Mouse (Mus musculus) heart, postnatal 25 days (tissue): Measurements from ENCODE around the gene Shb. TPM values are rescaled to one million over a fixed set of nuclear protein-coding genes. Genes with fewer than 3 reads are reported as not detected.

Experiments used
- DNase-seq: peaks from one replicate; pipeline ENCODE4 v3.0.0; 2022; ENCODE audit warnings: low spot score
- intact Hi-C: fragments of 180-260 bp; cut with DNase I; formaldehyde crosslinking; loops from one replicate; pipeline ENCODE4 v1.15.1; 2025
- total RNA-seq, 2 experiments: library from RNA; stranded (reverse); gene quantifications; 2 replicates each; pipeline ENCODE4 v1.2.3; 2021

Gene Shb
- total RNA-seq, 2 experiments from 2014 or later, result 34.9 to 37.7 TPM

DNA sequence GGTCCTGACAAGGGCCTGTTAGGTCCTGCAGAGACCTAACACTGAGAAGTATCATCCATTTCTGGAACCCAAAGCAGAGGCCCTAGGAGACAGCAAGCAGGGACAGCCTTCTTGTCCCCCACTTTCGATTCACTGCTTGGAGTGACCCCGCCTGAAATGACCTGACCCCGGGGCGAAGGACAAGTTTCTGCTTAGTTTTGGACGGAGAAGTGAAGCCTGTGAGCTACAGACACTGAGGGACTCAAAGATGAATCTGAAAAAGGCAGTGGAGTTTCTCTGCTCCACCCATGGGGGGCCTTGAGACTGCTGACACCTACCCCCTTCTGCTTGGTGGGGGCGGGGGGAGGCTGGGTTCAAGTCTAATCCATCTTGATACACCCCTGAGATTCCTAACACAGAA is 63.8 kb downstream of the Shb start:
- intact Hi-C loops, result no loop called here

DNA sequence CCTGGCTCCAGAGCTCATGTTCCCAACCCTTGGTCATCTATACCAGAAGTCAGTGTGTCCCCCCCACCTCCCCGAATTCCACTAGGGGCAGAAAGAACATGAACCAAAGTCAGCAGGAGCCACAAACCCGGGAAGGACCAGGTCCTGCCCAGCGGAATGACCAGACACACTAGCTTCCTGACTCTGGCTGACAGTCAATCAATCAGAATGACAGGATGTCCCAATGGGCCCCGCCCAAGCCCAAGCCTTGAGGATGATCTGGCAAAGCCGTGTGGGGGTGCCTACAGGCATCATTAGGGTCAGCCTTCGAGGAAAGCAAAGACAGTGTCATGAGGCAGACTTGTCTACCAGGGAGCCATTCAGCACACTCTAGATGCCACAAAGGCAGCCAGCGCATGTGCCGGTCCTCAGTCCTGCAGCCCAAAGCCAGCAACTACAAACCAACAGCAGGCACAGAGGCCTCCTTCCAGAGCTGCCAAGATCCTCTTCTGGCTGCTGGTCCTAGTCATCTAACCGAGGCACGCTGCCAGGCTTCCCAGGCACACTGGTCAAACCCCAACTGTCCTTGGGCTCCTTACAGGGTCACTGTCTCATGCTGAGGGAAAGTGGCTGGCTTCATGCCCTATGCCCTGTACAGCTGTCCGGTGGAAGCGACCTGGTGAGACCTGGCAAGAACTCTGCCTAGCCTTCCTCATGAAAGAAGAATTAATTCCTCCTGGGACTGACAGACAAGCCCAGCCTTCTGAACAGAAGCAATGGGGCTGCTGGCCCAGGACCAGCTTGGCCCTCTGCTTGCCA is 65.0 kb downstream of the Shb start:
- peak; percentile 49 for DNase-seq
- intact Hi-C loops, result no loop called here

More for the DNA sequence above, 63.8 kb downstream of the Shb start:
- DNase-seq, result no peak

GRCm38 (mm10) chr4:45464941-45465340 is 67.3 kb downstream of the Shb start:
- DNase-seq, result no peak
- intact Hi-C loops, result loop anchor here (5.0 kb wide), 1 partner anchor 43 kb away; no protein-coding TSS in a partner anchor

DNA sequence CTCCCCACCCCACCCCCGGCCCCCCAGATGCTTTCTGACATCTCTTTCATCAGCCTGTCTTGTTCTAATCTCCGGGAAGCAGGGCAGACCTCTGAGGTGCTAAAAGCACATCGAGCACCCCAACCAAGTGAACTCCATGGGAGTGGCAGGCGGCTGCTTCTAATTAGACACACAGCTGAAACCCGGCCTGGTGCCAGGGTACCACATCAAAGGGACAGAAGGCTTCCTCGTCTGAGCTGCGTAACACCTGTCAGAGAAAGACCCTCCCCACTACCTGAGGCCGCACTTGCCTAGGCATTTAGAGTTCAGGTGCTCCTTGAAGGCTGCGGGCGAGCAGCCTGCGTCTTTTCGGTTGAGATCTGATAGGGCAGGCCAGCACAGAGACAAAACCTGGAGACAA is 67.7 kb downstream of the Shb start:
- no peak for DNase-seq
- intact Hi-C loops, result loop anchor here (5.0 kb wide), 1 partner anchor 42 kb away; no protein-coding TSS in a partner anchor

DNA sequence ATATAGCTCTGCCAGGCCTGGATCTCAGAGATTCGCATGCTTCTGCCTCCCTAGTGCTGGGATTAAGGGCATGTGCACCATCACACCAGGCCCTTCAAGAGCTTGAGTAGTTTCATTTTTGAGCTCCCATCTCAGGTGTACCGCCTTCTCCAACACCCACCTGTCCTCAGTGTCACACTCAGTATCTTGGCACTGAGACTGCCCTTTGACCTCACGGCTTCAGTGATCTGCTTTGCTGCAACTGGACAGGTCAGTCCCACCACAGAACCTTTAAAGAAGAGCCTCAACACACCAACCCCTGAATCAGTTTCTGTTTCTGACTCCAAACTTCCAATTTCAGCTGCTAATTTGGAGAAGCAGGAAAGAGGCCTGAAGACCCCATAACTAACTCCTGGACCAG is 68.1 kb downstream of the Shb start:
- DNase-seq, result no peak
- intact Hi-C loops, result loop anchor here (5.0 kb wide), 1 partner anchor 42 kb away; no protein-coding TSS in a partner anchor

- intact Hi-C loops, result loop anchor here (5.0 kb wide), 1 partner anchor 40 kb away; no protein-coding TSS in a partner anchor
- no peak for DNase-seq
Observed at GRCm38 (mm10) chr4:45462628-45463027, 69.6 kb downstream of the Shb start.

GRCm38 (mm10) chr4:45461661-45462060 is 70.6 kb downstream of the Shb start:
- DNase-seq, result no peak
- intact Hi-C loops, result loop anchor here (5.0 kb wide), 1 partner anchor 39 kb away; no protein-coding TSS in a partner anchor

- intact Hi-C loops, result no loop called here
- DNase-seq, result no peak
Observed at GRCm38 (mm10) chr4:45459375-45459774, 72.9 kb downstream of the Shb start.

DNA sequence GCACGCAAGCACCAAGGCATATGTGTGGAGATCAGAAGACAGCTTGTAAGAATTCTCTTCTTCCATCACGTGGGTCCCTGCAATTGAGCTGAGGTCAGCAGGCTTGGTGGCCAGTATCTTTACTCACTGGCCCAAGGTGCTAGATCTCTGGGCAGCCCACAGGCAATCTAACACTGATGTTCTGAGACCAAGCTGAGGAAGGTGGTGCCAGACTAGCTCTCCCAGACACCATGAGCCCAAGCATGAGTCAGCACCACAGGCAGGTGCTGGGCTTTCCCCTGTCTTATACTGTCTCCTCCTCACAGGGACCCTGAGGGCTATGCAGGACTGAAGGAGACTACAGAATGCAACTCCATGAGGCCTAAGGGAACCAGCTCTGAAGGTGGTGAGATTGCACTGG is 74.7 kb downstream of the Shb start:
- intact Hi-C loops, result no loop called here
- DNase-seq, result no peak

DNA sequence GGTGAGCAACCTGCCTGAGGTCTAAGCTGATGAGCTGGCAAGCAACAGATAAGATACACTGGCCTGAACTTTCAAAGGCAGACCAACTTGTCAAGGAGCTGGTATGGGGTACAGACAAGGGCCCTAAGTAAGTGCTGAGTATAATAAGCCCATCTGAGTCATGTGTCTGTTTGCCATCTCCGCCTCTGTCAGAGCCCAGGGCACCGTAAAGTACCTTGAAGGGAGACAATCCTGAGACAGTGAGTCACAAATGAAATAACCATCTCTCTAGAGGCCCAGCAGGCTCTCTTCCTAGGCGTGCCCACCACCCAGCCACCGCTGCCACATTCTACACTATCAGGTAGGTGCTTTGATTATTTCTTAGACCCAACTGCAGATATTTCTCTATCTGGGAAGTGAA is 77.3 kb downstream of the Shb start:
- intact Hi-C loops, result no loop called here
- DNase-seq, result no peak

- DNase-seq, result no peak
- intact Hi-C loops, result no loop called here
Observed at GRCm38 (mm10) chr4:45453271-45453851, 78.9 kb downstream of the Shb start.

DNA sequence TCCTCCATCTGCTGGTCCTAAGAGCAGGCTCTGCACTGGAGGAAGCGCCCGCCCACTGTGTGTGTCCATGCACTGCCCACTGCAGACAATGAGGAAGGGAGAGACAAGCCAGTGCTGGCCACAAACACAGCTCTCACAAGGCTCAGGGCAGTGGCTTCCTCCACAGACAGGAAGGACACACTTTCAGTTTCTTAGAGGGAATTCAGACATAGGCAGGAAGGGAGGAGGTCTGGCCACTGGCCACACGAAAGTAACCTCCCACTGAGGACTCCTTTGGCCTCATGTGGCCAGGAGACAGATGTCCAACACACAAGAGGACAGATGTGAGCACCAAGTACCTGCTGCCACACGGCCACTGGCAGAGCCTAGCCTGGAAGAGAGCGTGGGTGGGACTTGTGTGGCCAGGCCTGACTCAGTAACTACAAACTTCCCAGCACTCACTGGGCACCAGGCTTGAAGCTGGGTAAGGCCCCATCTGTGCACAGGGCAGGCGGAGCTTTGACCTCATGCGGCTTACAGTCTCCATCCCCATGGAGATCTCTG is 79.6 kb downstream of the Shb start:
- intact Hi-C loops, result no loop called here
- DNase-seq, result peak; percentile 56

DNA sequence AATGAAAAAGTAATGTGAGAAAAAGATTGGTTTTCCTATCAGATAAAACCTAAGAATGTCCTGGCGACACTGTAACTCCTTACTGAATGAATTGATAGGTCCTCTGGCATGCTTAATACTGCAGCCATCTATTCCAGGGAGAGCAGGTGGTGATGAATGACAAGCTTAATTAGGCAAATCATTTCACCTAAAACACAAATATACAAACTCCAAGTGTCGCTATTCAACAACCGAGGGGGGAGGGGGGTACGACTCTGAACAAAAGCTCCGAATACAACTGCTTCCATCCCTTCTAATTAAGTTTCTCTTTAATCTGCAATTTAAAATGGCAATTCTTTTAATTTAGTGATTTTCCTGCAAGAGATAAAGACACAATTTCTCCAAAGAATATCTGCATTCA is 83.3 kb downstream of the Shb start:
- DNase-seq, result no peak
- intact Hi-C loops, result no loop called here

- no peak for DNase-seq
Observed at GRCm38 (mm10) chr4:45448481-45448880, 83.8 kb downstream of the Shb start.

GRCm38 (mm10) chr4:45447196-45447595 is 85.1 kb downstream of the Shb start:
- DNase-seq, result no peak
- intact Hi-C loops, result no loop called here

More at GRCm38 (mm10) chr4:45448481-45448880, 83.8 kb downstream of the Shb start:
- intact Hi-C loops, result no loop called here

DNA sequence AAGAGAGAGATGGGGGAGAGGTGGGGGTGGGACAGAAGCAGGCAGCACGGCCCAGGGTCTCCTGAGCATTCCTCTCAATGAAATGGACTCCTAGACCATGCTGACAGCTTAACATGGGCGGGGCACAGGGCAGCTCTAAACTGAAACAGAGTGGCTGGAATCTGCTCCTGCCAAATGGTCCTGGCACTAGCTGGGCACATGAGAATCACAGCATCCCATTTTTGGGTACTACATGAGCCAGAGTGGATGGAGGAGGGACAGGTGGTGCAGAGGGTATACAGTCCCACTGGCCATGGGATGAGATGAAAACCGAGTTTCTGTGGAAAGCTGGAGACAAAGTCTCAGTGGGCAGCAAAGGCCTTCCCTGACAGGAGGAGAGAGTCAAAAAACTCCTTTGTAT is 87.0 kb downstream of the Shb start:
- no peak for DNase-seq
- intact Hi-C loops, result no loop called here

- DNase-seq, result no peak
- intact Hi-C loops, result no loop called here
Observed at GRCm38 (mm10) chr4:45444813-45445212, 87.5 kb downstream of the Shb start.

DNA sequence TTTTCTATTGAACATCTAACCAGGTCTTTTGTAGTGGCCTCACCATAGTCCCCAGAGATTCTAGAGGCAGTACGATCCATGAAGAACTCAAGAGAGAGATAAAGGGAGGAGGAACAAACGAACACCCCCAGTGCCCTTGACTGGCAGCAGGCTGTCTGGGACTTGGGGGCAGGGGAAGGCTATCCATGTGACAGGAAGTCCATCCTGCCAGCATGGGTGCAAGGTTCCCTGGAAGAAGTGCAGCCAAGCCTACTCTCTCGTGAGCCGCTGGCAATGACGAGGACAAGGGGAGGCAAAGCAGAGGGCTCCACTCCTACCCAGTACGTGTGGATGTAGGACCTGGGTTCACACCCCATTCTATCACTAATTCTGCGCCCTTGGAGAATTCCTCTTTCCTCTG is 88.6 kb downstream of the Shb start:
- intact Hi-C loops, result no loop called here
- no peak for DNase-seq

GRCm38 (mm10) chr4:45442237-45442636 is 90.0 kb downstream of the Shb start:
- intact Hi-C loops, result no loop called here
- no peak for DNase-seq

DNA sequence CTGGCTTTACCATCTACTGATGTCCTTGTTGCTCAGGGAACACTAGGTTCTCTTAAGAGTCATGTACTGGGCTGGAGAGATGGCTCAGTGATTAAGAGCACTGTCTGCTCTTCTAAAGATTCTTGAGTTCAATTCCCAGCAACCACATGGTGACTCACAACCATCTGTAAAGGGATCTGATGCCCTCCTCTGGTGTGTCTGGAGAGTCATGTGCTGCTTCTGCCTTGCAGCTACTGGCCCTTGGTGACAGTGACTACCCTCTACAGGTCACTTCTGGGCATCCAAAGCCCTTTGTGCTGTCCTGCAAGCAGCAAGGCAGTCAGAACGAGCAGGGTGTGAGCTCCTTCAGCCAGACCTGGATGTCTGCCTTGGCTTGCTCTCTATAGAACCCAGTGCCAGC is 90.5 kb downstream of the Shb start:
- intact Hi-C loops, result no loop called here
- no peak for DNase-seq

DNA sequence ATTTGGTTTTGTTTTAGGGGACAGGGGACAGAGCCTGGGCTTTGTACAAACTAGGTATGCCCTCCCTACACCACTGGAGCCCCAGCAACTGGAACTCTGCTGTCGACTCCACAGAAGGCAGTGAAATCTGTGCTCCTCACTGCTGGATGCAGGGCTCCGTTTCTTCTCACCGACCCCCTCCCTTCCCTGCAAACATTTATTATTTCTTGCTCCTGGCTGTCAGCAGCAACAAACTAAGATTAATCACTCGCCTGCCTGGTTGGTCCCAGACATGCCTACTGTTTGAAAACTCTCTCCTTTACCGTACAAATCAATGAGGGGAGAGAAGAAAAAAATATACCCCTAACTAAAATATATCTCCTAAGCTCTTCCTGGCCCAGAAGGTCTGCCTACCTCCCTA is 93.0 kb downstream of the Shb start:
- no peak for DNase-seq
- intact Hi-C loops, result no loop called here
